In the genomic region with DNA sequence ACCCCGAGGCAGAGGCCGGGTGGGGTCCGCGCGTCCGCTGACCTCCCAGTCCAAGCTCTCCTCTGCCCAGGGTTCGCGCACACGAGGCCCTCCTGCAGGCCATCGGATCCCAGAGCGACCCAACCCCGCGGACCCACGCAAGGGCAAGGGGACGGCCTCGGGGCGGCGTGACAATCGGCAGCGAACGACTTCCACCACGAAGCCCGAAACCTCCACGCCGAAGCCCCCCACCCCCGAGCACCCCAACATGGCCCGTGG, we compare ENCODE assay signal across 8 mouse cellular contexts. TPM values are rescaled to one million over a fixed set of nuclear protein-coding genes. Genes with fewer than 3 reads are reported as not detected.
A peak's percentile ranks its signal among the peaks of the same experiment; 100 is the strongest.
DNase-seq lines count a peak whose midpoint lies in the region; ATAC-seq and TF ChIP-seq lines count a peak whose summit lies in the region.

No protein-coding gene starts in this region.

- intact Hi-C loops in left cerebral cortex, postnatal 25 days (cut with DNase I), result no loop called here

- H3K27ac ChIP-seq in kidney, adult 2 months (ENCODE audit: insufficient read depth, low read depth, low read length), result no peak overlapping the region
- H3K27ac ChIP-seq in embryonic facial prominence, embryonic 11.5 days (replicated peaks; ENCODE audit: low read depth, low read length), result no peak overlapping the region
- H3K27ac ChIP-seq in hindbrain, embryonic 14.5 days, result no peak overlapping the region
- no peak overlapping the region; the same call in 1 of the 2 replicates for H3K27ac ChIP-seq in midbrain, embryonic 15.5 days

- peak overlapping the region; percentile 93 for H3K4me2 ChIP-seq in embryonic facial prominence, embryonic 11.5 days (ENCODE audit: low read depth, low read length)
- peak overlapping the region; percentile 80 for H3K4me2 ChIP-seq in hindbrain, embryonic 14.5 days (replicated peaks)
- H3K4me2 ChIP-seq in midbrain, embryonic 15.5 days, result peak overlapping the region; percentile 94

- no peaks in the 10 kb centered on the region for H3K27me3 ChIP-seq in kidney, adult 2 months (replicated peaks; ENCODE audit: control insufficient read depth, insufficient read depth, low read length)
- peaks cover 8% of the 10 kb centered on the region for H3K27me3 ChIP-seq in embryonic facial prominence, embryonic 11.5 days (ENCODE audit: control insufficient read depth, insufficient read depth, low read length)
- H3K27me3 ChIP-seq in hindbrain, embryonic 14.5 days (ENCODE audit: control insufficient read depth, insufficient read depth, low read length), result peaks cover 40% of the 10 kb centered on the region
- H3K27me3 ChIP-seq in midbrain, embryonic 15.5 days (replicated peaks), result peaks cover 7% of the 10 kb centered on the region; the same call in 1 of the 2 replicates

- no peak for TF ChIP-seq POLR2A in kidney, adult 2 months (IDR thresholded peaks at IDR 0.05; ENCODE audit: low read depth, low read length)

- H3K9ac ChIP-seq in embryonic facial prominence, embryonic 11.5 days (replicated peaks; ENCODE audit: low read length), result peak overlapping the region; percentile 71
- H3K9ac ChIP-seq in hindbrain, embryonic 14.5 days, result peak overlapping the region; percentile 83
- peak overlapping the region; percentile 71 for H3K9ac ChIP-seq in midbrain, embryonic 15.5 days

- H3K4me3 ChIP-seq in kidney, adult 2 months (ENCODE audit: insufficient read depth, low read depth, low read length), result peak overlapping the region; percentile 80
- peak overlapping the region; percentile 59 for H3K4me3 ChIP-seq in embryonic facial prominence, embryonic 11.5 days (ENCODE audit: low read depth, low read length)
- H3K4me3 ChIP-seq in hindbrain, embryonic 14.5 days (replicated peaks; ENCODE audit: low read length), result peak overlapping the region; percentile 75
- peak overlapping the region; percentile 78 for H3K4me3 ChIP-seq in midbrain, embryonic 15.5 days

- 7% methylated on average over 27 of the region's 27 CpGs for WGBS in kidney, adult 2 months
- WGBS in embryonic facial prominence, embryonic 11.5 days, result 7% methylated on average over 26 of the region's 27 CpGs
- WGBS in hindbrain, embryonic 14.5 days, result 7% methylated on average over 27 of the region's 27 CpGs
- WGBS in midbrain, embryonic 15.5 days, result 8% methylated on average over 27 of the region's 27 CpGs

- no peak for TF ChIP-seq CTCF in kidney, adult 2 months (conservative IDR thresholded peaks at IDR 0.05; ENCODE audit: insufficient read depth, insufficient read length, low read depth, low read length)

- H3K9me3 ChIP-seq in embryonic facial prominence, embryonic 11.5 days (replicated peaks; ENCODE audit: control insufficient read depth, low read length), result no peaks in the 10 kb centered on the region
- H3K9me3 ChIP-seq in hindbrain, embryonic 14.5 days (ENCODE audit: control insufficient read depth, low read length), result no peaks in the 10 kb centered on the region
- no peaks in the 10 kb centered on the region for H3K9me3 ChIP-seq in midbrain, embryonic 15.5 days

- ATAC-seq in embryonic facial prominence, embryonic 11.5 days (replicated peaks; ENCODE audit: insufficient number of reproducible peaks, low FRiP score, low TSS enrichment, low read depth), result peak; percentile 48; the same call in 1 of the 2 replicates
- ATAC-seq in hindbrain, embryonic 14.5 days (ENCODE audit: low FRiP score), result no peak; the same call in 1 of the 2 replicates
- peak; percentile 73 for ATAC-seq in midbrain, embryonic 15.5 days (replicated peaks)

- no peaks in the 10 kb centered on the region for H3K36me3 ChIP-seq in kidney, adult 2 months (ENCODE audit: control insufficient read depth, insufficient read depth, low read length)
- H3K36me3 ChIP-seq in embryonic facial prominence, embryonic 11.5 days (replicated peaks; ENCODE audit: control insufficient read depth, insufficient read depth, low read depth, low read length), result no peaks in the 10 kb centered on the region
- no peaks in the 10 kb centered on the region for H3K36me3 ChIP-seq in hindbrain, embryonic 14.5 days (replicated peaks; ENCODE audit: control insufficient read depth, insufficient read depth)
- no peaks in the 10 kb centered on the region for H3K36me3 ChIP-seq in midbrain, embryonic 15.5 days (replicated peaks)

- H3K4me1 ChIP-seq in kidney, adult 2 months (ENCODE audit: control insufficient read depth, insufficient read depth, low read length), result 0 out of 2 replicates have a peak, but pooled peaks cover 12% of the 10 kb centered on the region
- peaks cover 3% of the 10 kb centered on the region for H3K4me1 ChIP-seq in embryonic facial prominence, embryonic 11.5 days (ENCODE audit: control insufficient read depth, insufficient read depth, low read length)
- H3K4me1 ChIP-seq in hindbrain, embryonic 14.5 days (replicated peaks; ENCODE audit: control insufficient read depth, insufficient read depth, low read length), result peaks cover 5% of the 10 kb centered on the region; the same call in 1 of the 2 replicates
- H3K4me1 ChIP-seq in midbrain, embryonic 15.5 days, result peaks cover 15% of the 10 kb centered on the region

- no peak for DNase-seq in kidney, adult 2 months
- no peak for DNase-seq in kidney, adult 9 months
- DNase-seq in embryonic facial prominence, embryonic 11.5 days (ENCODE audit: low spot score), result no peak
- DNase-seq in hindbrain, embryonic 14.5 days (ENCODE audit: low spot score), result no peak
- no peak for DNase-seq in urinary bladder, postnatal 36 days (ENCODE audit: low spot score in 2 of 2)
- DNase-seq in thymus, postnatal 10 days (ENCODE audit: low spot score in 2 of 2), result no peak
- DNase-seq in left cerebral cortex, postnatal 25 days (ENCODE audit: low spot score in 2 of 2), result no peak

RNA-seq across cellular contexts. Expression of a gene that starts 0.3 kb away (rescaled TPM):
- 7.0 and 9.6 TPM in 2 replicates for polyA plus RNA-seq in kidney, adult 2 months (2012; rRNA removed)
- polyA plus RNA-seq in embryonic facial prominence, embryonic 11.5 days (2014; fragmentation: Nextera tagmentation; extraction: Ambion mirVana), result 4.2 and 4.7 TPM in 2 replicates
- polyA plus RNA-seq in hindbrain, embryonic 14.5 days (2014; fragmentation: Nextera tagmentation; extraction: Ambion mirVana), result 10.2 and 10.9 TPM in 2 replicates
- 7.1 and 7.2 TPM in 2 replicates for polyA plus RNA-seq in midbrain, embryonic 15.5 days (2015; fragmentation: Nextera tagmentation; extraction: Ambion mirVana)
- 10 to 100 TPM; 36.3 to 39.0 TPM for total RNA-seq in left cerebral cortex, postnatal 25 days (2021)

RNA-seq across cellular contexts. Expression of a gene that starts 35.3 kb away (rescaled TPM):
- 43.0 and 51.9 TPM in 2 replicates for polyA plus RNA-seq in kidney, adult 2 months (2012; rRNA removed)
- 196 and 206 TPM in 2 replicates for polyA plus RNA-seq in embryonic facial prominence, embryonic 11.5 days (2014; fragmentation: Nextera tagmentation; extraction: Ambion mirVana)
- polyA plus RNA-seq in hindbrain, embryonic 14.5 days (2014; fragmentation: Nextera tagmentation; extraction: Ambion mirVana), result 94.9 and 97.7 TPM in 2 replicates
- 89.8 and 95.0 TPM in 2 replicates for polyA plus RNA-seq in midbrain, embryonic 15.5 days (2015; fragmentation: Nextera tagmentation; extraction: Ambion mirVana)
- 10 to 100 TPM; 53.9 to 59.2 TPM for total RNA-seq in left cerebral cortex, postnatal 25 days (2021)

RNA-seq across cellular contexts. Expression of a gene that starts 37.3 kb away (rescaled TPM):
- polyA plus RNA-seq in kidney, adult 2 months (2012; rRNA removed), result 1.1 and 1.6 TPM in 2 replicates
- 1.4 and 2.8 TPM in 2 replicates for polyA plus RNA-seq in embryonic facial prominence, embryonic 11.5 days (2014; fragmentation: Nextera tagmentation; extraction: Ambion mirVana)
- polyA plus RNA-seq in hindbrain, embryonic 14.5 days (2014; fragmentation: Nextera tagmentation; extraction: Ambion mirVana), result 32.4 and 38.9 TPM in 2 replicates
- polyA plus RNA-seq in midbrain, embryonic 15.5 days (2015; fragmentation: Nextera tagmentation; extraction: Ambion mirVana), result 17.9 and 22.6 TPM in 2 replicates
- 100 to 1,000 TPM; 119 to 141 TPM for total RNA-seq in left cerebral cortex, postnatal 25 days (2021)
